Comparison of ENCODE assay signal across 7 mouse cellular contexts in genomic region chr3:27371725-27372650, GRCm38 (mm10). TPM values are rescaled to one million over a fixed set of nuclear protein-coding genes. Genes with fewer than 3 reads are reported as not detected.
DNase-seq lines count a peak whose midpoint lies in the region; ATAC-seq and TF ChIP-seq lines count a peak whose summit lies in the region.

No protein-coding gene starts in this region.

- peak overlapping the region; percentile 8; the same call in 1 of the 2 replicates for H3K4me3 ChIP-seq in lung, embryonic 15.5 days
- peak overlapping the region; percentile 27 for H3K4me3 ChIP-seq in embryonic facial prominence, embryonic 14.5 days (ENCODE audit: low read depth, low read length)
- peak overlapping the region; percentile 33 for H3K4me3 ChIP-seq in limb, embryonic 10.5 days
- H3K4me3 ChIP-seq in small intestine, adult 2 months (ENCODE audit: low read depth, low read length) = peak overlapping the region; percentile 18

- DNase-seq in lung, postnatal 25 days (ENCODE audit: low spot score) = no peak
- no peak for DNase-seq in embryonic facial prominence, embryonic 14.5 days (ENCODE audit: low spot score)
- DNase-seq in limb, embryonic 10.5 days (ENCODE audit: low spot score) = peak; percentile 37
- DNase-seq in thymus, adult 18-20 months = no peak
- no peak for DNase-seq in kidney, postnatal 25 days

- no peak for TF ChIP-seq CTCF in small intestine, adult 2 months (IDR thresholded peaks at IDR 0.05; ENCODE audit: extremely low read depth, insufficient read length, insufficient replicate concordance, low read depth, low read length)

- ATAC-seq in lung, embryonic 15.5 days (ENCODE audit: borderline replicate concordance, extremely low read depth, low FRiP score, low TSS enrichment) = no peak
- no peak for ATAC-seq in embryonic facial prominence, embryonic 14.5 days (ENCODE audit: low read depth)

- H3K36me3 ChIP-seq in lung, embryonic 15.5 days = no peaks in the 10 kb centered on the region
- H3K36me3 ChIP-seq in embryonic facial prominence, embryonic 14.5 days (ENCODE audit: control insufficient read depth, insufficient read depth, low read length) = no peaks in the 10 kb centered on the region
- H3K36me3 ChIP-seq in limb, embryonic 10.5 days = no peaks in the 10 kb centered on the region
- H3K36me3 ChIP-seq in small intestine, adult 2 months (ENCODE audit: control insufficient read depth, insufficient read depth, low read length) = no peaks in the 10 kb centered on the region

- no peak for TF ChIP-seq POLR2A in small intestine, adult 2 months (IDR thresholded peaks at IDR 0.05; ENCODE audit: low read depth, low read length)

- H3K9ac ChIP-seq in lung, embryonic 15.5 days = no peak overlapping the region
- H3K9ac ChIP-seq in embryonic facial prominence, embryonic 14.5 days (ENCODE audit: low read depth, low read length) = no peak overlapping the region

- WGBS in lung, embryonic 15.5 days = under 1% methylated on average over 74 of the region's 77 CpGs
- 2% methylated on average over 61 of the region's 77 CpGs for WGBS in embryonic facial prominence, embryonic 14.5 days
- 3% methylated on average over 76 of the region's 77 CpGs for WGBS in limb, embryonic 10.5 days
- WGBS in small intestine, adult 2 months = 3% methylated on average over 77 of the region's 77 CpGs

- no peak overlapping the region for H3K27ac ChIP-seq in lung, embryonic 15.5 days
- H3K27ac ChIP-seq in embryonic facial prominence, embryonic 14.5 days (replicated peaks; ENCODE audit: low read depth, low read length) = no peak overlapping the region
- no peak overlapping the region for H3K27ac ChIP-seq in limb, embryonic 10.5 days
- H3K27ac ChIP-seq in small intestine, adult 2 months (ENCODE audit: insufficient read depth, low read depth, low read length) = no peak overlapping the region

- H3K9me3 ChIP-seq in lung, embryonic 15.5 days = no peaks in the 10 kb centered on the region
- no peaks in the 10 kb centered on the region for H3K9me3 ChIP-seq in embryonic facial prominence, embryonic 14.5 days (ENCODE audit: control insufficient read depth, low read length)
- no peaks in the 10 kb centered on the region for H3K9me3 ChIP-seq in limb, embryonic 10.5 days (replicated peaks)

- peaks cover 7% of the 10 kb centered on the region; the same call in 1 of the 2 replicates for H3K4me1 ChIP-seq in lung, embryonic 15.5 days
- peaks cover 6% of the 10 kb centered on the region for H3K4me1 ChIP-seq in embryonic facial prominence, embryonic 14.5 days (ENCODE audit: control insufficient read depth, insufficient read depth, low read length)
- peaks cover 13% of the 10 kb centered on the region for H3K4me1 ChIP-seq in limb, embryonic 10.5 days
- peaks cover 3% of the 10 kb centered on the region; the same call in 1 of the 2 replicates for H3K4me1 ChIP-seq in small intestine, adult 2 months (ENCODE audit: control insufficient read depth, insufficient read depth, insufficient read length, low read length)

- peaks cover 59% of the 10 kb centered on the region for H3K27me3 ChIP-seq in lung, embryonic 15.5 days
- peaks cover 56% of the 10 kb centered on the region for H3K27me3 ChIP-seq in embryonic facial prominence, embryonic 14.5 days (replicated peaks; ENCODE audit: control insufficient read depth, insufficient read depth, low read length)
- peaks cover 57% of the 10 kb centered on the region for H3K27me3 ChIP-seq in limb, embryonic 10.5 days (ENCODE audit: low read depth, poor library complexity, severe bottlenecking)
- H3K27me3 ChIP-seq in small intestine, adult 2 months (ENCODE audit: control insufficient read depth, insufficient read depth, low read length) = peaks cover 26% of the 10 kb centered on the region

- peak overlapping the region; percentile 40 for H3K4me2 ChIP-seq in lung, embryonic 15.5 days
- H3K4me2 ChIP-seq in embryonic facial prominence, embryonic 14.5 days (ENCODE audit: low read depth, low read length) = peak overlapping the region; percentile 43

RNA-seq across cellular contexts. Expression of gene Ghsr, which starts 0.8 kb away (rescaled TPM):
- not detected in 2 replicates for polyA plus RNA-seq in lung, embryonic 15.5 days (2015; fragmentation: Nextera tagmentation; extraction: Ambion mirVana)
- polyA plus RNA-seq in embryonic facial prominence, embryonic 14.5 days (2014; fragmentation: Nextera tagmentation; extraction: Ambion mirVana) = not detected in 2 replicates
- polyA plus RNA-seq in limb, embryonic 10.5 days (2016; fragmentation: Nextera tagmentation; extraction: Ambion mirVana) = not detected in 2 replicates
- 0.03 TPM in 1 of 2 replicates, not detected in the other for polyA plus RNA-seq in small intestine, adult 2 months (2012; rRNA removed)

RNA-seq across cellular contexts. Expression of gene Tnfsf10, which starts 55.2 kb away (rescaled TPM):
- polyA plus RNA-seq in lung, embryonic 15.5 days (2015; fragmentation: Nextera tagmentation; extraction: Ambion mirVana) = 2.5 and 3.0 TPM in 2 replicates
- polyA plus RNA-seq in embryonic facial prominence, embryonic 14.5 days (2014; fragmentation: Nextera tagmentation; extraction: Ambion mirVana) = 0.24 and 0.43 TPM in 2 replicates
- not detected in 2 replicates for polyA plus RNA-seq in limb, embryonic 10.5 days (2016; fragmentation: Nextera tagmentation; extraction: Ambion mirVana)
- polyA plus RNA-seq in small intestine, adult 2 months (2012; rRNA removed) = 3.5 and 10.0 TPM in 2 replicates
